Mouse (Mus musculus) stomach, embryonic 15.5 days (tissue): ENCODE data around the gene Ube2l6. TPM values are rescaled to one million over a fixed set of nuclear protein-coding genes. Genes with fewer than 3 reads are reported as not detected.

Experiments
- ATAC-seq: fragments of 200-750 bp; cut with Nextera tagmentation; 2 replicates; pipeline ENCODE4 v1.8.0; 2017; ENCODE audit warnings: low read depth, moderate number of reproducible peaks, moderate TSS enrichment; ENCODE audit not compliant: insufficient read depth, low FRiP score
- H3K27ac ChIP-seq: fragments of 300-500 bp; sonication (generic); 2 replicates; pipeline ENCODE4 v1.5.1; 2015; ENCODE audit warnings: mild to moderate bottlenecking, inconsistent platforms
- H3K27me3 ChIP-seq: fragments of 300-500 bp; sonication (generic); replicated peaks from 2 replicates; pipeline ENCODE4 v1.6.1; 2015; ENCODE audit warnings: inconsistent platforms
- H3K36me3 ChIP-seq: fragments of 300-500 bp; sonication (generic); 2 replicates; pipeline ENCODE4 v1.6.1; 2015; ENCODE audit warnings: inconsistent platforms
- H3K4me1 ChIP-seq: fragments of 300-500 bp; sonication (generic); 2 replicates; pipeline ENCODE4 v1.6.1; 2015; ENCODE audit warnings: inconsistent platforms
- H3K4me2 ChIP-seq: fragments of 300-500 bp; sonication (generic); 2 replicates; pipeline ENCODE4 v1.6.1; 2015; ENCODE audit warnings: mild to moderate bottlenecking, inconsistent platforms
- H3K4me3 ChIP-seq: fragments of 300-500 bp; sonication (generic); replicated peaks from 2 replicates; pipeline ENCODE4 v1.5.1; 2015; ENCODE audit warnings: inconsistent platforms
- H3K9ac ChIP-seq: fragments of 300-500 bp; sonication (generic); 2 replicates; pipeline ENCODE4 v1.6.1; 2015; ENCODE audit warnings: inconsistent platforms
- H3K9me3 ChIP-seq: fragments of 300-500 bp; sonication (generic); 2 replicates; pipeline ENCODE4 v1.6.1; 2016; ENCODE audit warnings: inconsistent platforms
- WGBS: fragments of 180-500 bp; shearing (Covaris S2); methylation state at CpG from one replicate; pipeline ENCODE4 v1.1.7; 2015; 5-methylcytosine and 5-hydroxymethylcytosine counted together
- polyA plus RNA-seq: library from polyadenylated mRNA; unstranded; fragments of >200 nt; fragmentation: Nextera tagmentation; extraction: Ambion mirVana; gene quantifications from 2 replicates; pipeline ENCODE4 v1.2.1, GENCODE M21; 2015

The Ube2l6 gene
- polyA plus RNA-seq, 1 experiment from 2014 or later = 79.0 TPM

GRCm38 (mm10) chr2:84840016-84840747 lies 41.6 kb downstream of the Ube2l6 start:
- Histone ChIP-seq H3K9me3 (no peaks in the 10 kb centered on the region), H3K4me3 (peak overlapping the region; percentile 70), H3K4me1 (peaks cover 22% of the 10 kb centered on the region), H3K27ac (peak overlapping the region; percentile 91), H3K27me3 (no peaks in the 10 kb centered on the region), H3K4me2 (peak overlapping the region; percentile 90), H3K9ac (peak overlapping the region; percentile 84), H3K36me3 (no peaks in the 10 kb centered on the region)
- WGBS = under 1% methylated on average over 54 of the region's 54 CpGs
- peak; percentile 78 for ATAC-seq

- Histone ChIP-seq H3K9ac (peak overlapping the region; percentile 84), H3K4me1 (peaks cover 22% of the 10 kb centered on the region), H3K36me3 (no peaks in the 10 kb centered on the region), H3K27me3 (no peaks in the 10 kb centered on the region), H3K4me2 (peak overlapping the region; percentile 90), H3K27ac (peak overlapping the region; percentile 91), H3K9me3 (no peaks in the 10 kb centered on the region), H3K4me3 (peak overlapping the region; percentile 70)
- WGBS = 3% methylated on average over 17 of the region's 17 CpGs
- ATAC-seq = peak; percentile 10
Measured at GRCm38 (mm10) chr2:84840748-84841563, 42.3 kb downstream of the Ube2l6 start.

GRCm38 (mm10) chr2:84841905-84842304 lies 43.3 kb downstream of the Ube2l6 start:
- ATAC-seq = peak; percentile 87
- Histone ChIP-seq H3K9me3 (no peaks in the 10 kb centered on the region), H3K27ac (no peak overlapping the region), H3K4me1 (peaks cover 22% of the 10 kb centered on the region), H3K4me2 (peak overlapping the region; percentile 90; the same call in 1 of the 2 replicates), H3K36me3 (no peaks in the 10 kb centered on the region), H3K27me3 (no peaks in the 10 kb centered on the region), H3K4me3 (0 out of 2 replicates have a peak overlapping the region, but pooled peaks have one; percentile 70), H3K9ac (no peak overlapping the region)

GRCm38 (mm10) chr2:84843654-84844053 lies 45.0 kb downstream of the Ube2l6 start:
- no peaks in the 10 kb centered on the region for H3K27me3 ChIP-seq
- peaks cover 18% of the 10 kb centered on the region for H3K4me1 ChIP-seq
- no peaks in the 10 kb centered on the region for H3K36me3 ChIP-seq
- H3K9me3 ChIP-seq = no peaks in the 10 kb centered on the region
- WGBS = 74% methylated on average over 6 of the region's 6 CpGs
- no peak overlapping the region for H3K9ac ChIP-seq
- no peak overlapping the region for H3K27ac ChIP-seq
- H3K4me2 ChIP-seq = no peak overlapping the region
- no peak overlapping the region for H3K4me3 ChIP-seq
- ATAC-seq = no peak

- Histone ChIP-seq H3K9me3 (no peaks in the 10 kb centered on the region), H3K27me3 (no peaks in the 10 kb centered on the region), H3K4me1 (peaks cover 14% of the 10 kb centered on the region), H3K4me2 (no peak overlapping the region), H3K27ac (no peak overlapping the region), H3K4me3 (no peak overlapping the region), H3K9ac (no peak overlapping the region), H3K36me3 (0 out of 2 replicates have a peak, but pooled peaks cover 5% of the 10 kb centered on the region)
- 72% methylated on average over 1 of the region's 1 CpGs for WGBS
- no peak for ATAC-seq
Measured at GRCm38 (mm10) chr2:84845226-84845625, 46.6 kb downstream of the Ube2l6 start.

GRCm38 (mm10) chr2:84850407-84851129 lies 51.9 kb downstream of the Ube2l6 start:
- peak; percentile 29; the same call in 1 of the 2 replicates for ATAC-seq
- H3K4me1 ChIP-seq = 0 out of 2 replicates have a peak, but pooled peaks cover 7% of the 10 kb centered on the region
- 53% methylated on average over 7 of the region's 7 CpGs for WGBS
- H3K4me3 ChIP-seq = no peak overlapping the region
- H3K36me3 ChIP-seq = peaks cover 12% of the 10 kb centered on the region; the same call in 1 of the 2 replicates
- no peaks in the 10 kb centered on the region for H3K9me3 ChIP-seq
- 0 out of 2 replicates have a peak overlapping the region, but pooled peaks have one; percentile 35 for H3K27ac ChIP-seq
- H3K9ac ChIP-seq = no peak overlapping the region
- H3K4me2 ChIP-seq = peak overlapping the region; percentile 44
- H3K27me3 ChIP-seq = no peaks in the 10 kb centered on the region

- Histone ChIP-seq H3K4me3 (0 out of 2 replicates have a peak overlapping the region, but pooled peaks have one; percentile 14), H3K9ac (no peak overlapping the region), H3K9me3 (no peaks in the 10 kb centered on the region), H3K4me1 (0 out of 2 replicates have a peak, but pooled peaks cover 7% of the 10 kb centered on the region), H3K27ac (0 out of 2 replicates have a peak overlapping the region, but pooled peaks have one; percentile 35), H3K4me2 (peak overlapping the region; percentile 44), H3K27me3 (no peaks in the 10 kb centered on the region), H3K36me3 (peaks cover 12% of the 10 kb centered on the region; the same call in 1 of the 2 replicates)
- peak; percentile 81 for ATAC-seq
- 41% methylated on average over 23 of the region's 23 CpGs for WGBS
Measured at GRCm38 (mm10) chr2:84851130-84852040, 52.8 kb downstream of the Ube2l6 start.

GRCm38 (mm10) chr2:84855732-84856131 lies 57.1 kb downstream of the Ube2l6 start:
- no peaks in the 10 kb centered on the region for H3K4me1 ChIP-seq
- no peaks in the 10 kb centered on the region for H3K9me3 ChIP-seq
- H3K27me3 ChIP-seq = no peaks in the 10 kb centered on the region
- peaks cover 28% of the 10 kb centered on the region for H3K36me3 ChIP-seq
- 61% methylated on average over 2 of the region's 2 CpGs for WGBS
- H3K4me3 ChIP-seq = no peak overlapping the region
- H3K27ac ChIP-seq = no peak overlapping the region
- H3K9ac ChIP-seq = no peak overlapping the region
- H3K4me2 ChIP-seq = no peak overlapping the region
- ATAC-seq = no peak

- Histone ChIP-seq H3K4me2 (no peak overlapping the region), H3K9ac (no peak overlapping the region), H3K36me3 (peaks cover 30% of the 10 kb centered on the region), H3K9me3 (no peaks in the 10 kb centered on the region), H3K27me3 (no peaks in the 10 kb centered on the region), H3K27ac (no peak overlapping the region), H3K4me3 (no peak overlapping the region), H3K4me1 (no peaks in the 10 kb centered on the region)
- ATAC-seq = no peak
- whole genome bisulfite sequencing = 91% methylated on average over 1 of the region's 1 CpGs
Measured at GRCm38 (mm10) chr2:84858551-84858950, 59.9 kb downstream of the Ube2l6 start.
